Mouse (Mus musculus) midbrain, embryonic 10.5 days (tissue): Measurements from ENCODE around the gene Rnf186. TPM values are rescaled to one million over a fixed set of nuclear protein-coding genes. Genes with fewer than 3 reads are reported as not detected.

Experiments
- DNase-seq: peaks from one replicate; pipeline ENCODE4 v3.0.0-alpha.2; 2017; ENCODE audit warnings: low spot score
- H3K27ac ChIP-seq: fragments of 300-500 bp; sonication (generic); replicated peaks from 2 replicates; pipeline ENCODE4 v1.5.1; 2016; ENCODE audit warnings: mild to moderate bottlenecking
- H3K27me3 ChIP-seq: fragments of 300-500 bp; sonication (generic); 2 replicates; pipeline ENCODE4 v1.6.1; 2016; ENCODE audit warnings: low read depth, mild to moderate bottlenecking; ENCODE audit not compliant: poor library complexity, severe bottlenecking
- H3K36me3 ChIP-seq: fragments of 300-500 bp; sonication (generic); 2 replicates; pipeline ENCODE4 v1.6.1; 2016; ENCODE audit warnings: mild to moderate bottlenecking, moderate library complexity
- H3K4me1 ChIP-seq: fragments of 300-500 bp; sonication (generic); 2 replicates; pipeline ENCODE4 v1.6.1; 2016
- H3K4me3 ChIP-seq: fragments of 300-500 bp; sonication (generic); 2 replicates; pipeline ENCODE4 v1.5.1; 2016; ENCODE audit warnings: mild to moderate bottlenecking, moderate library complexity
- H3K9me3 ChIP-seq: fragments of 300-500 bp; sonication (generic); replicated peaks from 2 replicates; pipeline ENCODE4 v1.6.1; 2016; ENCODE audit warnings: mild to moderate bottlenecking
- WGBS: fragments of 180-500 bp; shearing (Covaris S2); methylation state at CpG from one replicate; pipeline ENCODE4 v1.1.7; 2016; 5-methylcytosine and 5-hydroxymethylcytosine counted together
- polyA plus RNA-seq: library from polyadenylated mRNA; unstranded; fragments of >200 nt; fragmentation: Nextera tagmentation; extraction: Ambion mirVana; gene quantifications from 2 replicates; pipeline ENCODE4 v1.2.1, GENCODE M21; 2016

Rnf186 gene
- polyA plus RNA-seq, 1 experiment from 2014 or later: not detected

GRCm38 (mm10) chr4:139001026-139001425, 34.1 kb downstream of the Rnf186 start:
- H3K4me3 ChIP-seq: no peak overlapping the region
- no peaks in the 10 kb centered on the region for H3K9me3 ChIP-seq
- H3K4me1 ChIP-seq: peaks cover 3% of the 10 kb centered on the region; the same call in 1 of the 2 replicates
- H3K36me3 ChIP-seq: no peaks in the 10 kb centered on the region
- no peaks in the 10 kb centered on the region for H3K27me3 ChIP-seq
- H3K27ac ChIP-seq: no peak overlapping the region
- 47% methylated on average over 2 of the region's 2 CpGs for WGBS
- DNase-seq: no peak

DNA sequence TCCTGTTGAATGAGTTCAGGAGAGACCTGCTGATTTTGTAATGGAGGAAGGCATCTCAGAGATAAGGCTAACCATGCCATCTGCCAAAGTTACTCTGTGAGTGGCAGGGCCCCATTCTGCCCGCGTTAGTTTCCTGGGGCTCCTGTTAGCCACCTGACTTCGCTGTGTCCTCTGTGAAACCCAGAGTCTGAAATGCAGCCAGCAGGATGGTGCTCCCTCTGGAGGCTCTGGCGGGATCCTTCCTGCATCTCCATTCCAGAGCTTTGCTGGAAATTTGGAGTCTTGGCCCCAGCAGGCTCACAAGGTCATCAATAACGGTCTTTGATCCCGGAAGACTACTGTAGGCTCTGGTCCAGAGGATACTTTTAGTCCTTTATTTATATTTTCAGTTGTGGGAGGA, 34.5 kb downstream of the Rnf186 start:
- H3K27me3 ChIP-seq: no peaks in the 10 kb centered on the region
- H3K4me3 ChIP-seq: no peak overlapping the region
- no peaks in the 10 kb centered on the region for H3K9me3 ChIP-seq
- peaks cover 3% of the 10 kb centered on the region; the same call in 1 of the 2 replicates for H3K4me1 ChIP-seq
- DNase-seq: no peak
- 39% methylated on average over 6 of the region's 6 CpGs for WGBS
- no peaks in the 10 kb centered on the region for H3K36me3 ChIP-seq
- H3K27ac ChIP-seq: no peak overlapping the region

DNA sequence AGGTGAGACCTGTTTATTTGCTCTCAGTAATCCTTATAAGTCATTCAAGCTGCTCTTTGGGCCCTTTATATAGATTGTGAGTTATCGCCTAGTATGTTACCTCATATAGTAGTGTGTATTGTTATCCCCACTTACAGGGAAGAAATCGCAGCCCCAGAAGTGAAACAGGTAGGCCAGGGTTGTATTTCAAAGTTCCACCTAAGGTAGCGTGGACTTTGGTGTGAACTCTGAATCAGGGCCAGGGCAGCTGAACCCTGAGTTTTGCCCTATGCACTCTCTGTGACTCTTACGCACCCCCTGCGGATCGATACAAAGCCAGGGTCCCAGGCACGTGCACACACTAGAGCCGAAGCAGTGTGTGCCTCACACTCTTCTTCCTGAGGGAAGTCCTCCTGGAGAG, 37.2 kb downstream of the Rnf186 start:
- WGBS: 67% methylated on average over 8 of the region's 8 CpGs
- H3K27me3 ChIP-seq: no peaks in the 10 kb centered on the region
- DNase-seq: no peak

GRCm38 (mm10) chr4:139005214-139005613, 38.3 kb downstream of the Rnf186 start:
- WGBS: 78% methylated on average over 6 of the region's 6 CpGs
- no peak for DNase-seq
- Histone ChIP-seq H3K4me1 (peaks cover 13% of the 10 kb centered on the region), H3K27ac (no peak overlapping the region), H3K36me3 (no peaks in the 10 kb centered on the region), H3K27me3 (no peaks in the 10 kb centered on the region), H3K9me3 (no peaks in the 10 kb centered on the region), H3K4me3 (no peak overlapping the region)

More for the DNA sequence above, 37.2 kb downstream of the Rnf186 start:
- Histone ChIP-seq H3K4me3 (no peak overlapping the region), H3K9me3 (no peaks in the 10 kb centered on the region), H3K36me3 (no peaks in the 10 kb centered on the region), H3K27ac (no peak overlapping the region), H3K4me1 (peaks cover 13% of the 10 kb centered on the region)

DNA sequence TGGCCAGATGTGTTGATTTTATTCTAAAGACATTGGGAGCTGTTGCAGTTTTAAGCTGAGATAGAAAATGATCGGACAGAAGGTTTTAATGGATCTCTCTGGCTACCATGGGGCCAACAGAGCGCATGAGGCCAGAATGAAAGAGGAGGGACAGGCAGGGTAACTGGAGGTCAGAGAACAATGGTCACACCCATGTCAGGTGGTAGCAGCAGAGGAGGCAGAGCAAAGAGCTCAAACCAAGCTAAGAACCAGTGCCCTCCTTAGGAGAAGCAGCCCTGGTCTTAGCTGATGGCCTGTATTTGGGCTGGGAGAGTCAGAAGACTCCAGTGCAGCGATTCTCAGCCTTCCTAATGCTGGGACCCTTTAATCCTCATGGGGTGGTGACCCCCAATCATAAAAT, 40.4 kb downstream of the Rnf186 start:
- no peaks in the 10 kb centered on the region for H3K36me3 ChIP-seq
- DNase-seq: no peak
- WGBS: 91% methylated on average over 3 of the region's 3 CpGs
- no peak overlapping the region for H3K27ac ChIP-seq
- peaks cover 13% of the 10 kb centered on the region for H3K4me1 ChIP-seq
- H3K9me3 ChIP-seq: no peaks in the 10 kb centered on the region
- no peaks in the 10 kb centered on the region for H3K27me3 ChIP-seq
- H3K4me3 ChIP-seq: no peak overlapping the region

DNA sequence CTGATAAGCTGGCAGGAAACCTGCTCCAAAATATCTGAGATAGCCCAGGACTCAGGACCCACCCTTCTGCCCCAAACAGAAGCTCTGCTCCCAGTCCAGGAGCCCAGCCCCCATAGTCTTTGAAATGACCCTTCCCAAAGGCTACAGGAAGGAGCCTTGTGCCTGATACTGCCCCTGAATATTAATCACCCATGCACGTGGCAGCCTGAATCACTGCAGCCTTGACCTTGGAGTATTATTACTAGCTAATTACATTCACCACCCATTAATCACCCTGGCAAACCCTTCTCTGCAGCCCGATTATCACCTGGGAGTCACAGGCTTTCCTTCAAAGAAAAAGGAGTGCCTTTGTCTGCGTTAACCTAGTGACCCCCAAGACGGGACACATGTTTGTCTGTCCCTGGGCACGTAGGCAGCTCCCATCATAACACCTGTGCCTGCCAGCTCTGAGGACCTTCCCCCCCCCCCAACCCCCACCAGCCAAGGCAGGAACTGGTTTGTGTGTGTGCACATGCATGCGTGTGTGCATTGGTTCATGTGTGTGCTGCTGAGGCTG, 41.1 kb downstream of the Rnf186 start:
- DNase-seq: no peak
- 79% methylated on average over 6 of the region's 6 CpGs for WGBS

GRCm38 (mm10) chr4:139011201-139011702, 44.3 kb downstream of the Rnf186 start:
- peaks cover 4% of the 10 kb centered on the region; the same call in 1 of the 2 replicates for H3K9me3 ChIP-seq
- no peaks in the 10 kb centered on the region for H3K36me3 ChIP-seq
- no peak overlapping the region for H3K4me3 ChIP-seq
- H3K4me1 ChIP-seq: peaks cover 10% of the 10 kb centered on the region
- DNase-seq: no peak
- no peaks in the 10 kb centered on the region for H3K27me3 ChIP-seq
- no peak overlapping the region for H3K27ac ChIP-seq
- WGBS: 96% methylated on average over 13 of the region's 13 CpGs

More for the DNA sequence above, 41.1 kb downstream of the Rnf186 start:
- H3K27me3 ChIP-seq: no peaks in the 10 kb centered on the region
- no peaks in the 10 kb centered on the region for H3K36me3 ChIP-seq
- H3K9me3 ChIP-seq: no peaks in the 10 kb centered on the region
- H3K4me1 ChIP-seq: peaks cover 13% of the 10 kb centered on the region
- H3K27ac ChIP-seq: no peak overlapping the region
- H3K4me3 ChIP-seq: no peak overlapping the region

- WGBS: 93% methylated on average over 11 of the region's 11 CpGs
- H3K4me3 ChIP-seq: no peak overlapping the region
- H3K36me3 ChIP-seq: no peaks in the 10 kb centered on the region
- no peak for DNase-seq
- no peak overlapping the region for H3K27ac ChIP-seq
- peaks cover 4% of the 10 kb centered on the region; the same call in 1 of the 2 replicates for H3K9me3 ChIP-seq
- H3K27me3 ChIP-seq: no peaks in the 10 kb centered on the region
- no peaks in the 10 kb centered on the region for H3K4me1 ChIP-seq
These were observed 46.4 kb downstream of the Rnf186 start for GRCm38 (mm10) chr4:139013281-139013680.

- 76% methylated on average over 6 of the region's 6 CpGs for WGBS
- 0 out of 2 replicates have a peak, but pooled peaks cover 5% of the 10 kb centered on the region for H3K4me1 ChIP-seq
- H3K27me3 ChIP-seq: no peaks in the 10 kb centered on the region
- H3K36me3 ChIP-seq: no peaks in the 10 kb centered on the region
- no peak for DNase-seq
- peaks cover 4% of the 10 kb centered on the region; the same call in 1 of the 2 replicates for H3K9me3 ChIP-seq
- H3K27ac ChIP-seq: no peak overlapping the region
- H3K4me3 ChIP-seq: no peak overlapping the region
These were observed 47.9 kb downstream of the Rnf186 start for GRCm38 (mm10) chr4:139014793-139015192.

Other genes with a start within 250 kb of the Rnf186 start
- 0.62 and 0.70 TPM in 2 replicates for gene Pla2g2c, start 242.3 kb upstream of the Rnf186 start, polyA plus RNA-seq
- 1.8 and 2.1 TPM in 2 replicates for gene Ubxn10, start 229.9 kb upstream of the Rnf186 start, polyA plus RNA-seq
- gene Pla2g2f, start 209.5 kb upstream of the Rnf186 start, polyA plus RNA-seq: 0.47 and 0.62 TPM in 2 replicates
- gene Pla2g2d, start 191.4 kb upstream of the Rnf186 start, polyA plus RNA-seq: 0.56 and 0.78 TPM in 2 replicates
- 0.22 and 0.37 TPM in 2 replicates for gene Pla2g5, start 103.6 kb upstream of the Rnf186 start, polyA plus RNA-seq
- not detected in 2 replicates for gene Gm13030, start 93.1 kb upstream of the Rnf186 start, polyA plus RNA-seq
- gene Pla2g2e, start 89.2 kb upstream of the Rnf186 start, polyA plus RNA-seq: not detected in 2 replicates
- gene Otud3, start 53.2 kb upstream of the Rnf186 start, polyA plus RNA-seq: 2.1 and 3.0 TPM in 2 replicates
- 0.87 and 0.98 TPM in 2 replicates for gene Tmco4, start 5.8 kb downstream of the Rnf186 start, polyA plus RNA-seq
- not detected in 2 replicates for gene Htr6, start 108.5 kb downstream of the Rnf186 start, polyA plus RNA-seq
- gene Nbl1, start 125.9 kb downstream of the Rnf186 start, polyA plus RNA-seq: 8.7 and 14.8 TPM in 2 replicates
- 359 and 362 TPM in 2 replicates for gene Minos1, start 164.0 kb downstream of the Rnf186 start, polyA plus RNA-seq
- gene Capzb, start 225.8 kb downstream of the Rnf186 start, polyA plus RNA-seq: 330 and 349 TPM in 2 replicates